In the genomic region with DNA sequence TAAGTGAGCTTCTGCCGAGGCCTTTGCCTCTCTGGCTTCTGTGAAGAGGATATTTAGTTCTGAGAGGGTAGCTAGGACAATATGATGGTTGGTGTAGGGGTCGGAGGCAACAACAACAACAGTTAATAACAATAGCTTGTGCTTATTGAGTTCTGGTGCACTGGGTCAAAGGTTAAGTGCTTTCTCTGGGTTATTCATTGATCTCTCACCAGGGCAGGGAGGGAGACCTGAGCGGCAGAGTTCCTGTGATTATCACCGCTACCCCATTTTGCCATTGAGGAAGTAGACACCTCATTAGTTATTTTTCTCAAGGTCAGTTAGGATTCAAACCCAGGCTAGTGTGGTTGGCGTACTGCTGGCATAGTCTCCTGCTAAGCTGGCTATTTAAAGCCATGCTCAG, we compare ENCODE assay signal across 25 mouse cellular contexts. TPM values are rescaled to one million over a fixed set of nuclear protein-coding genes. Genes with fewer than 3 reads are reported as not detected.
DNase-seq lines count a peak whose midpoint lies in the region; ATAC-seq and TF ChIP-seq lines count a peak whose summit lies in the region.
"Had no signal": no experiment of that assay in that cellular context is flagged by ENCODE, and none has a peak within 500 bp of the region (broad histone marks: within the 10 kb centered on the region; RNA-seq: fewer than 3 reads in every experiment).

No protein-coding gene starts in this region.

- H3K4me2 ChIP-seq in intestine, embryonic 15.5 days (replicated peaks) = no peak overlapping the region
- H3K4me2 ChIP-seq in intestine, postnatal 0 days (replicated peaks; ENCODE audit: low read depth) = no peak overlapping the region; the same call in 1 of the 2 replicates
- no peak overlapping the region for H3K4me2 ChIP-seq in intestine, embryonic 16.5 days (ENCODE audit: low read depth, low read length)
- H3K4me2 ChIP-seq: forebrain, embryonic 13.5 days; heart, embryonic 12.5 days; heart, embryonic 15.5 days; hindbrain, embryonic 14.5 days had no signal

- H3K9ac ChIP-seq in intestine, embryonic 15.5 days = no peak overlapping the region
- no peak overlapping the region for H3K9ac ChIP-seq in intestine, postnatal 0 days (ENCODE audit: low read depth, low read length)
- no peak overlapping the region for H3K9ac ChIP-seq in intestine, embryonic 16.5 days (ENCODE audit: low read depth, low read length)
- H3K9ac ChIP-seq: forebrain, embryonic 13.5 days; heart, embryonic 12.5 days; heart, embryonic 15.5 days; hindbrain, embryonic 14.5 days had no signal

- WGBS in intestine, embryonic 15.5 days = 56% methylated on average over 5 of the region's 5 CpGs
- WGBS in intestine, postnatal 0 days = 43% methylated on average over 5 of the region's 5 CpGs
- 52% methylated on average over 5 of the region's 5 CpGs for WGBS in intestine, embryonic 16.5 days

- H3K4me3 ChIP-seq in intestine, embryonic 15.5 days (replicated peaks) = no peak overlapping the region
- no peak overlapping the region for H3K4me3 ChIP-seq in intestine, postnatal 0 days (ENCODE audit: low read depth, low read length)
- H3K4me3 ChIP-seq in intestine, embryonic 16.5 days (ENCODE audit: low read length) = no peak overlapping the region
- H3K4me3 ChIP-seq: forebrain, embryonic 10.5 days; forebrain, embryonic 13.5 days; heart, embryonic 12.5 days; heart, embryonic 15.5 days had no signal

- peaks cover 20% of the 10 kb centered on the region for H3K4me1 ChIP-seq in intestine, embryonic 15.5 days (replicated peaks)
- H3K4me1 ChIP-seq in intestine, postnatal 0 days (replicated peaks; ENCODE audit: control insufficient read depth, insufficient read depth, low read length) = peaks cover 12% of the 10 kb centered on the region; the same call in 1 of the 2 replicates
- H3K4me1 ChIP-seq in intestine, embryonic 16.5 days (ENCODE audit: control insufficient read depth, insufficient read depth, low read length) = peaks cover 16% of the 10 kb centered on the region

- TF ChIP-seq CTCF in intestine, postnatal 0 days (IDR thresholded peaks at IDR 0.05; ENCODE audit: low read depth) = no peak

- no peak overlapping the region for H3K27ac ChIP-seq in intestine, embryonic 15.5 days
- no peak overlapping the region for H3K27ac ChIP-seq in intestine, postnatal 0 days (ENCODE audit: low read depth, low read length)
- no peak overlapping the region for H3K27ac ChIP-seq in intestine, embryonic 16.5 days (ENCODE audit: low read length)
- H3K27ac ChIP-seq: forebrain, embryonic 10.5 days; forebrain, embryonic 13.5 days; heart, embryonic 15.5 days; hindbrain, embryonic 14.5 days; hindbrain, postnatal 0 days had no signal

- H3K9me3 ChIP-seq in intestine, embryonic 15.5 days = no peaks in the 10 kb centered on the region
- no peaks in the 10 kb centered on the region for H3K9me3 ChIP-seq in intestine, postnatal 0 days (ENCODE audit: control insufficient read depth)
- H3K9me3 ChIP-seq in intestine, embryonic 16.5 days (ENCODE audit: control insufficient read depth, low read length) = no peaks in the 10 kb centered on the region
- H3K9me3 ChIP-seq: forebrain, embryonic 10.5 days; forebrain, embryonic 13.5 days; G1E; heart, embryonic 15.5 days had no signal

- no peaks in the 10 kb centered on the region for H3K27me3 ChIP-seq in intestine, embryonic 15.5 days (replicated peaks)
- H3K27me3 ChIP-seq in intestine, postnatal 0 days (replicated peaks; ENCODE audit: control insufficient read depth, insufficient read depth, low read length) = no peaks in the 10 kb centered on the region
- no peaks in the 10 kb centered on the region for H3K27me3 ChIP-seq in intestine, embryonic 16.5 days (replicated peaks; ENCODE audit: control insufficient read depth, insufficient read depth, low read length)
- H3K27me3 ChIP-seq: forebrain, embryonic 13.5 days; heart, embryonic 12.5 days; heart, embryonic 15.5 days; Patski had no signal

- 0 out of 2 replicates have a peak, but pooled peaks cover 6% of the 10 kb centered on the region for H3K36me3 ChIP-seq in intestine, embryonic 15.5 days
- peaks cover 6% of the 10 kb centered on the region; the same call in 1 of the 2 replicates for H3K36me3 ChIP-seq in intestine, postnatal 0 days (ENCODE audit: control insufficient read depth, insufficient read depth)
- H3K36me3 ChIP-seq in intestine, embryonic 16.5 days (ENCODE audit: control insufficient read depth, insufficient read depth, low read length) = peaks cover 6% of the 10 kb centered on the region; the same call in 1 of the 2 replicates
- H3K36me3 ChIP-seq: G1E had no signal

- DNase-seq in kidney, adult 9 months = peak; percentile 60
- DNase-seq in kidney, postnatal 25 days = no peak
- DNase-seq in right cerebral cortex, postnatal 10 days (ENCODE audit: low spot score in 2 of 2) = no peak
- DNase-seq: adrenal gland, postnatal 10 days; adrenal gland, postnatal 36 days; B cell, adult 2 months; cerebellum, adult 18-20 months; cerebellum, adult 9-10 months; cerebellum, postnatal 14 days; gastrocnemius, postnatal 25 days; heart, adult 18-20 months; heart, postnatal 10 days; heart, postnatal 4 days had no signal

- 0 out of 2 replicates have a peak, but pooled peaks have one; percentile 12 for ATAC-seq in intestine, embryonic 15.5 days
- ATAC-seq in intestine, postnatal 0 days = no peak; the same call in 1 of the 2 replicates
- peak; percentile 24; the same call in 1 of the 2 replicates for ATAC-seq in intestine, embryonic 16.5 days
- ATAC-seq: forebrain, embryonic 13.5 days; forebrain, embryonic 16.5 days; hindbrain, postnatal 0 days; Patski had no signal

RNA-seq across cellular contexts. Expression of a gene that starts 19.5 kb away (rescaled TPM):
- 65.0 and 78.9 TPM in 2 replicates for polyA plus RNA-seq in intestine, embryonic 15.5 days (2015; fragmentation: Nextera tagmentation; extraction: Ambion mirVana)
- 32.4 and 37.4 TPM in 2 replicates for polyA plus RNA-seq in intestine, postnatal 0 days (2015; fragmentation: Nextera tagmentation; extraction: Ambion mirVana)
- polyA plus RNA-seq in intestine, embryonic 16.5 days (2015; fragmentation: Nextera tagmentation; extraction: Ambion mirVana) = 57.1 and 58.4 TPM in 2 replicates
